Mouse (Mus musculus): Measurements from ENCODE around the gene Tmem161a. TPM values are rescaled to one million over a fixed set of nuclear protein-coding genes. Genes with fewer than 3 reads are reported as not detected.

Tmem161a gene
- total and polyA plus RNA-seq, 3 experiments: 48.5 to 73.6 (median 65.0) TPM

DNA sequence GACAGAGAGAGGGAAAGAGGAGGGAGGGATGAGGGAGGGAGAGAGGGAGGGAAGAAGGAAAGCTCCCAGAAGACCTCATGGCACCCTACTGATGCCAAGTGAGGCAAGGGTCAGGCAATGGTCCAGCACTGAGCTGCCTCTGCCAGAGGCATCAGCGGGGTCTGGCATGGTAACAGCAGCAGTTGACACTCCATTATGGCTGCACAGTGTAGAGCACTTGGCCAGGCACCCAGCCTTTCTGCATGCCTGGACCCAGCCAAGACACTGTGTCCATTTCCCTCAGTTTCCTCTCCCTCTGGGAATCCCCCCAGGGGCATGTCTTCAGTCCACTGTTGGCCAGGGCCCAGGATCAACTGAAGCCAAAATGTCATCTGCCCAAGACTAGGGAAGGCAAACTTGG lies 44.4 kb downstream of the Tmem161a start:
- no peak overlapping the region for H3K27ac ChIP-seq (ENCODE audit: insufficient read depth, low read depth)
- no peaks in the 10 kb centered on the region for H3K79me2 ChIP-seq (replicated peaks; ENCODE audit: control insufficient read depth, extremely low read depth, insufficient read depth, poor library complexity, severe bottlenecking)
- in situ Hi-C loops (cut with MboI; ENCODE audit: low pct_ligation_motif_present, low pct_unique_long_range_greater_than_20kb, low sequenced_read_pairs): no loop called here
- no peaks in the 10 kb centered on the region for H3K27me3 ChIP-seq (replicated peaks)
- no peak for DNase-seq (ENCODE audit: extremely low read depth)
- H3K9me3 ChIP-seq (replicated peaks; ENCODE audit: low read length): no peaks in the 10 kb centered on the region
- H3K9ac ChIP-seq (ENCODE audit: insufficient read depth, low read depth): no peak overlapping the region
- H3K4me1 ChIP-seq (ENCODE audit: control insufficient read depth in 1 of 2, insufficient read depth in 2 of 2): peaks cover 9 to 33% of the 10 kb centered on the region in 2 experiments
- dilution Hi-C loops (cut with MboI; ENCODE audit: extremely low pct_ligation_motif_present, extremely low pct_unique_long_range_greater_than_20kb, low sequenced_read_pairs): no loop called here
- H3K4me2 ChIP-seq (ENCODE audit: insufficient read depth, low read depth, poor library complexity, severe bottlenecking): no peak overlapping the region
- no peak overlapping the region for H3K4me3 ChIP-seq (replicated peaks in 1 of 3; ENCODE audit: low read depth in 2 of 3, low read length in 2 of 3, poor library complexity in 1 of 3)
- peaks cover 0 to 15% of the 10 kb centered on the region in 2 experiments for H3K36me3 ChIP-seq (replicated peaks in 1 of 2; ENCODE audit: control insufficient read depth in 1 of 2, insufficient read depth in 1 of 2, low read length in 1 of 2)
- TF ChIP-seq MXI1 (IDR thresholded peaks at IDR 0.05; ENCODE audit: low read depth, low read length) (no peak), JUN (IDR thresholded peaks at IDR 0.05; ENCODE audit: insufficient read depth, low read depth, low read length) (no peak), ZMIZ1 (IDR thresholded peaks at IDR 0.05; ENCODE audit: low read depth, low read length) (no peak), ZC3H11A (IDR thresholded peaks at IDR 0.05; ENCODE audit: low read depth, low read length) (no peak), RCOR1 (conservative IDR thresholded peaks at IDR 0.05; ENCODE audit: low read depth, low read length) (no peak), ETS1 (conservative IDR thresholded peaks at IDR 0.05; ENCODE audit: low read depth, low read length) (no peak), NRF1 (IDR thresholded peaks at IDR 0.05; ENCODE audit: low read depth, low read length) (no peak), KAT2A (IDR thresholded peaks at IDR 0.05; ENCODE audit: insufficient replicate concordance, low read length) (no peak), MAX (IDR thresholded peaks at IDR 0.05; ENCODE audit: low read length) (no peak), SMC3 (IDR thresholded peaks at IDR 0.05; ENCODE audit: low read depth, low read length) (no peak), ELF1 (IDR thresholded peaks at IDR 0.05; ENCODE audit: low read depth, low read length) (no peak)

- TF ChIP-seq SIN3A (IDR thresholded peaks at IDR 0.05; ENCODE audit: low read length) (no peak), ETS1 (conservative IDR thresholded peaks at IDR 0.05; ENCODE audit: low read depth, low read length) (no peak), CTCF (conservative IDR thresholded peaks at IDR 0.05 in 1 of 2, IDR thresholded peaks at IDR 0.05 in 1 of 2; ENCODE audit: low read depth in 2 of 2, low read length in 2 of 2) (no peak), JUN (IDR thresholded peaks at IDR 0.05; ENCODE audit: insufficient read depth, low read depth, low read length) (no peak), TBP (conservative IDR thresholded peaks at IDR 0.05; ENCODE audit: low read depth, low read length) (no peak), ZMIZ1 (IDR thresholded peaks at IDR 0.05; ENCODE audit: low read depth, low read length) (no peak), ELF1 (IDR thresholded peaks at IDR 0.05; ENCODE audit: low read depth, low read length) (no peak), POLR2A (IDR thresholded peaks at IDR 0.05; ENCODE audit: low read depth, low read length) (no peak), MXI1 (IDR thresholded peaks at IDR 0.05; ENCODE audit: low read depth, low read length) (no peak), MYC (IDR thresholded peaks at IDR 0.05; ENCODE audit: low read depth, low read length) (no peak), POLR2AphosphoS2 (IDR thresholded peaks at IDR 0.05; ENCODE audit: low read depth, low read length) (no peak), EP300 (IDR thresholded peaks at IDR 0.05; ENCODE audit: low read length) (no peak), NELFE (IDR thresholded peaks at IDR 0.05; ENCODE audit: low read depth, low read length) (no peak), PAX5 (IDR thresholded peaks at IDR 0.05; ENCODE audit: low read length) (no peak), USF1 (IDR thresholded peaks at IDR 0.05; ENCODE audit: low read depth, low read length) (no peak), BHLHE40 (IDR thresholded peaks at IDR 0.05; ENCODE audit: low read depth, low read length) (no peak), CHD1 (IDR thresholded peaks at IDR 0.05; ENCODE audit: low read depth, low read length) (no peak), USF2 (conservative IDR thresholded peaks at IDR 0.05; ENCODE audit: low read depth, low read length) (no peak), GABPA (IDR thresholded peaks at IDR 0.05; ENCODE audit: insufficient replicate concordance, low read depth, low read length) (no peak)
- no peak overlapping the region for H3K27ac ChIP-seq (ENCODE audit: insufficient read depth, low read depth)
- H3K4me3 ChIP-seq (replicated peaks in 1 of 3; ENCODE audit: low read depth in 2 of 3, low read length in 2 of 3, poor library complexity in 1 of 3): no peak overlapping the region
- H3K4me1 ChIP-seq (ENCODE audit: control insufficient read depth in 1 of 2, insufficient read depth in 2 of 2): peaks cover 9 to 31% of the 10 kb centered on the region in 2 experiments
- H3K36me3 ChIP-seq (replicated peaks in 1 of 2; ENCODE audit: control insufficient read depth in 1 of 2, insufficient read depth in 1 of 2, low read length in 1 of 2): peaks cover 1 to 24% of the 10 kb centered on the region in 2 experiments
- no peak for DNase-seq (ENCODE audit: extremely low read depth)
- H3K4me2 ChIP-seq (ENCODE audit: insufficient read depth, low read depth, poor library complexity, severe bottlenecking): no peak overlapping the region
- H3K27me3 ChIP-seq (replicated peaks): no peaks in the 10 kb centered on the region
- no peaks in the 10 kb centered on the region for H3K79me2 ChIP-seq (replicated peaks; ENCODE audit: control insufficient read depth, extremely low read depth, insufficient read depth, poor library complexity, severe bottlenecking)
- in situ Hi-C loops (cut with MboI; ENCODE audit: low pct_ligation_motif_present, low pct_unique_long_range_greater_than_20kb, low sequenced_read_pairs) (no loop called here), dilution Hi-C loops (cut with MboI; ENCODE audit: extremely low pct_ligation_motif_present, extremely low pct_unique_long_range_greater_than_20kb, low sequenced_read_pairs) (no loop called here)
- no peak overlapping the region for H3K9ac ChIP-seq (ENCODE audit: insufficient read depth, low read depth)
- no peaks in the 10 kb centered on the region for H3K9me3 ChIP-seq (replicated peaks; ENCODE audit: low read length)
Measured at GRCm38 (mm10) chr8:70217441-70217840, 45.3 kb downstream of the Tmem161a start.
